Mouse (Mus musculus) limb, embryonic 15.5 days (tissue): ENCODE measurements around the gene Traip. TPM values are rescaled to one million over a fixed set of nuclear protein-coding genes. Genes with fewer than 3 reads are reported as not detected.

Experiments
- ATAC-seq: fragments of 200-750 bp; cut with Nextera tagmentation; 2 replicates; pipeline ENCODE4 v1.8.0; 2017; ENCODE audit warnings: low read depth, moderate TSS enrichment; ENCODE audit not compliant: insufficient number of reproducible peaks, low FRiP score, low TSS enrichment
- H3K27ac ChIP-seq: fragments of 300-500 bp; sonication (generic); 2 replicates; pipeline ENCODE4 v1.5.1; 2015; ENCODE audit warnings: moderate library complexity, mild to moderate bottlenecking, inconsistent platforms
- H3K27me3 ChIP-seq: fragments of 300-500 bp; sonication (generic); 2 replicates; pipeline ENCODE4 v1.6.1; 2015; ENCODE audit warnings: inconsistent platforms
- H3K36me3 ChIP-seq: fragments of 300-500 bp; sonication (generic); 2 replicates; pipeline ENCODE4 v1.6.1; 2015; ENCODE audit warnings: inconsistent platforms
- H3K4me1 ChIP-seq: fragments of 300-500 bp; sonication (generic); 2 replicates; pipeline ENCODE4 v1.6.1; 2015; ENCODE audit warnings: inconsistent platforms
- H3K4me2 ChIP-seq: fragments of 300-500 bp; sonication (generic); 2 replicates; pipeline ENCODE4 v1.6.1; 2015; ENCODE audit warnings: mild to moderate bottlenecking, inconsistent platforms
- H3K4me3 ChIP-seq: fragments of 300-500 bp; sonication (generic); 2 replicates; pipeline ENCODE4 v1.5.1; 2015; ENCODE audit warnings: mild to moderate bottlenecking, inconsistent platforms
- H3K9ac ChIP-seq: fragments of 300-500 bp; sonication (generic); 2 replicates; pipeline ENCODE4 v1.6.1; 2015; ENCODE audit warnings: inconsistent platforms
- H3K9me3 ChIP-seq: fragments of 300-500 bp; sonication (generic); 2 replicates; pipeline ENCODE4 v1.6.1; 2016; ENCODE audit warnings: inconsistent platforms
- WGBS: fragments of 180-500 bp; shearing (Covaris S2); methylation state at CpG from one replicate; pipeline ENCODE4 v1.1.7; 2015; 5-methylcytosine and 5-hydroxymethylcytosine counted together
- polyA plus RNA-seq: library from polyadenylated mRNA; unstranded; fragments of >200 nt; fragmentation: Nextera tagmentation; extraction: Ambion mirVana; gene quantifications from 2 replicates; pipeline ENCODE4 v1.2.1, GENCODE M21; 2015

Gene Traip
- polyA plus RNA-seq, 1 experiment from 2014 or later, result 19.5 TPM

DNA sequence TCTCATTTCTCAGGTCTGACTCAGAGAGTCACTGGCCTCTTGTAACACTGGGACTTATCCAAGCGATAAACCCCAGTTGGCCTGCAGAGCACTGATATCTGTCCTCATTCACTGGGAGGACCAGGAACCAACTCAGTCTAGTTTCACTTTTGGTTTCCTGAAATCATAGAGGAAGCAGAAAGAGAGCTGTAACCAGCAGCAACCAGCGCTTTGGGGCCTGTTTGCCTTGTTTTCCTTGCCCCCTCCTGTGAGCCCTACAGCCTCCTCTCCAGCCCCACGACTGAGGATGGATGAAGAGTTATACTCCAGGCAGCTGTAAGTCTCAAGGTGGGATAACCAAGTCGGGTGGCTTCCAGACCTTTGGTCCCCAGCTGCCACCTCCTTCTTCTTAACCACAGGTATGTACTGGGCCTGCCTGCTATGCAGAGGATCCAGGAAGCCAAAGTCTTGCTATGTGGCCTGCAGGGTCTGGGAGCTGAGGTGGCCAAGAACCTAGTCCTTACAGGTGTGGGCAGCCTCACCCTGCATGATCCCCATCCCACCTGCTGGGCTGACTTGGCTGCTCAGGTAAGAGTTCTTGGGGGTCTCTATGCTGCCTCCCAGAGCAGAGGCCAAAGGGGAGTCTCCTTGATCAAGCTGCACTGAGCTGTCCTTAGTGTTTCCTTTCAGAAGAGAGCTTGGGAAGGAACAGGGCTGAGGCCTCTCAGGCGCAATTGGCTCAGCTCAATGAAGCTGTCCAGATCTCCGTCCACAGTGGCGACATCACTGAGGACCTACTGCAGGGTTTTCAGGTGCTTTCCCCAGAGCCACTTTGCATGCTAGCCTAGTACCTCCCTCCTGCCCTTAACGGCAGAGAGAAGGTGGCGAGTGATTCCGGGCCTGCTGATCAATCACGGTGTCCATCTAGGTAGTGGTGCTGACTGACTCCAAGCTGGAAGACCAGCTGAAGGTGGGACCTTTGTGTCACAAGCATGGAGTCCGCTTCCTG, 25.8 kb downstream of the Traip start, which contains the start of gene Uba7:
TSS of gene Uba7 (plus strand) at position 107 of the 988 bp plus-strand sequence.
- Histone ChIP-seq H3K27ac (peak within 1 kb of the TSS; percentile 60), H3K4me2 (no peak within 1 kb of the TSS), H3K36me3 (peaks cover 5% of the 10 kb centered on the region; the same call in 1 of the 2 replicates), H3K9ac (no peak within 1 kb of the TSS), H3K27me3 (no peaks in the 10 kb centered on the region), H3K4me1 (peaks cover 25% of the 10 kb centered on the region), H3K9me3 (no peaks in the 10 kb centered on the region), H3K4me3 (no peak within 1 kb of the TSS)
- WGBS, result 65% methylated on average over 12 of the region's 12 CpGs
- ATAC-seq, result no peak

DNA sequence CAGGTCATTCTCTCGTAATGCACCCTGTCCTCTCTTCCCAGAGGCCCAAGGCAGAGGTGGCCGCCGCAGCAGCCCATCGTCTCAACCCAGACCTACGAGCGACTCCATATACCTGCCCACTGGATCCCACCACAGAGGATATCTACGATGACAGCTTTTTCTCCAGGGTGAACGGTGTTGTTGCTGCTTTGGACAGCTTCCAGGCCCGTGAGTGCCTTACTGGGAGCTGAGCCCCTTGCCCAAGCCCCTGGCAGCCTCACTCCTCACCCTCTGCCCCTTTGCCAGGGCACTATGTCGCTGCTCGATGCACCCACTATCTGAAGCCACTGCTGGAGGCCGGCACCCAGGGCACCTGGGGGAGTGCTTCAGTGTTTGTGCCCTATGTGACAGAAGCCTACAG, 28.9 kb downstream of the Traip start:
- H3K9ac ChIP-seq, result no peak overlapping the region
- H3K4me2 ChIP-seq, result no peak overlapping the region
- no peak overlapping the region for H3K27ac ChIP-seq
- no peak for ATAC-seq
- peaks cover 56% of the 10 kb centered on the region for H3K4me1 ChIP-seq
- no peaks in the 10 kb centered on the region for H3K27me3 ChIP-seq
- no peaks in the 10 kb centered on the region for H3K9me3 ChIP-seq
- H3K4me3 ChIP-seq, result no peak overlapping the region
- 90% methylated on average over 12 of the region's 12 CpGs for WGBS
- no peaks in the 10 kb centered on the region for H3K36me3 ChIP-seq

DNA sequence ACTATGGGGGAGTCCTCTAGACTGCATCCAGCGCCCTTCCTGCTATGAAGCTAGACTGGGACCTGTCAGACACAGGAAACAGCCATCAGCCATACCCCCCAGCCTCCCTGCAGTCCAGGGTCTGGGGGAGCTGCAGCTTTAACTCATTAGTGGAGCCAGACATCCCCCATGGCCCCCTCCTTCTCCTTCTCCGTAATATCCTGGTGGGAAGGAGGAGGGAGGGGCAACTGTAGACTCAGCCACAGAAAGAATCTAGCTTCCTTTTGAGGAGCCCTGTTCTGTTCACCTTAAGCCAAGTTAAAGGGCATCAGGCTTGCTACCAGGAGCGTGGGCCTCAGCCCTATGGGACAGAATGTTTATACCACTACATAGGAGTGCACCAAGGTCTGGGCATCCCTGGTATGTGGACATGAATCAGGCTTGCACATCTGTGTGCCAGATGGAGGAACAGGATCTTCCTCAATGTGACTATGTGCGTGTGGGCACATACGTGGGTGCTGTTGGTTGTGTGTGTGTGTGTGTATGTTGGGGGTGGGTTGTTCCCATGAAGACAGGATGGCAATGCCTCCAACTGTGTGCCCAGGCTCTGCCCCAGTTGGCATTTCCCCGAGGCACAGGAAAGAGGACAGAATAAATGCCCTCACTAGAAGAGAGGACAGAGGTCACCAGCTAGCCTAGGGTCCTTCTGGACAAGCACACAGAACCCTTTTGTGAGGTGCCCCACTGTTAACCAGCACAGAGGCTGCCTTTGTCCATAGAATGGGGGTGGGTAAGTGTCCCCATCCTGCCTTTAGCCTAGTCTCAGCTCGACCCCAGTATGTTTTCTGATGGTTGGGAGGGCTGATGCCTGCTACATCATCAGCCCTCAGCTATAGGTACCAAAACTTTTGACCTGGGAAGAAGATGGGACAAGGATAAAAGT, 32.0 kb downstream of the Traip start:
- H3K4me3 ChIP-seq, result peak overlapping the region; percentile 70
- peak overlapping the region; percentile 81 for H3K4me2 ChIP-seq
- no peaks in the 10 kb centered on the region for H3K27me3 ChIP-seq
- peak; percentile 38 for ATAC-seq
- H3K9me3 ChIP-seq, result no peaks in the 10 kb centered on the region
- H3K9ac ChIP-seq, result no peak overlapping the region; the same call in 1 of the 2 replicates
- 12% methylated on average over 7 of the region's 7 CpGs for WGBS
- H3K36me3 ChIP-seq, result 0 out of 2 replicates have a peak, but pooled peaks cover 2% of the 10 kb centered on the region
- H3K27ac ChIP-seq, result peak overlapping the region; percentile 99
- peaks cover 59% of the 10 kb centered on the region for H3K4me1 ChIP-seq

DNA sequence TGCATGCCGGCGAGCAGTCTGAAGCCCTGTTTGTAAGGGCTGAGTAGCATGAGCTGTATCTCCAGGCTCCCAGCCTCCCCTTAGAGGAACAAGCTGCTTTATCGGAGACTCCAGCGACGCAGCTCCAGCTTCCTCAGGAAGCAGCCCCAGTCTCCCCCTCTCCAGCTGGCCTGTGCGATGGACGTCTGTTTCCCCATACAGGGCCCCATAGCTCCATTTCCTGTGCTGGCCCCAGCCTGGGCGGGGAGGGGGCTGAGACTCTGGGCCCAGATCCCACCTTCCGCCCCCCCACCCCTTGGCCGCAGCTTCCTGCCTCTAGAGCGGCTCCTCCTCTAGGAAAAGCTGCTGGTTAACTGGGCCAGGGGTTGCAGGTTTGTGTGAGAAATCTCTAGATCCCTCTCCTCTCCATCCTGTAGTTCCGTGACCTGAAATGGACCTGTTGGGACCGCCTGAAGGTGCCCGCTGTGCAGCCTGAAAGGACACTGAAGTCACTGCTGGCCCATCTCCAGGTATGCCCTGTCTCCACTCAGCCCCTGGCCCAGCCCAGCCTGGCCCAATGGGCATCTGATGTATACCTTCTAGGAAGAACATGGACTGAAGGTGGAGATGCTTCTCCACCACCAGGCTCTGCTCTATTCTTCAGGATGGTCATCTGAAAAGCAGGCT, 32.9 kb downstream of the Traip start, which contains the start of gene Gm20661:
TSS of gene Gm20661 (plus strand) at position 378 of the 666 bp plus-strand sequence.
- Histone ChIP-seq H3K27me3 (no peaks in the 10 kb centered on the region), H3K36me3 (0 out of 2 replicates have a peak, but pooled peaks cover 2% of the 10 kb centered on the region), H3K4me2 (peak within 1 kb of the TSS; percentile 81), H3K9me3 (no peaks in the 10 kb centered on the region), H3K4me3 (peak within 1 kb of the TSS; percentile 70), H3K4me1 (peaks cover 67% of the 10 kb centered on the region), H3K9ac (peak within 1 kb of the TSS; percentile 66), H3K27ac (peak within 1 kb of the TSS; percentile 99)
- peak; percentile 81 for ATAC-seq
- 8% methylated on average over 14 of the region's 14 CpGs for WGBS

DNA sequence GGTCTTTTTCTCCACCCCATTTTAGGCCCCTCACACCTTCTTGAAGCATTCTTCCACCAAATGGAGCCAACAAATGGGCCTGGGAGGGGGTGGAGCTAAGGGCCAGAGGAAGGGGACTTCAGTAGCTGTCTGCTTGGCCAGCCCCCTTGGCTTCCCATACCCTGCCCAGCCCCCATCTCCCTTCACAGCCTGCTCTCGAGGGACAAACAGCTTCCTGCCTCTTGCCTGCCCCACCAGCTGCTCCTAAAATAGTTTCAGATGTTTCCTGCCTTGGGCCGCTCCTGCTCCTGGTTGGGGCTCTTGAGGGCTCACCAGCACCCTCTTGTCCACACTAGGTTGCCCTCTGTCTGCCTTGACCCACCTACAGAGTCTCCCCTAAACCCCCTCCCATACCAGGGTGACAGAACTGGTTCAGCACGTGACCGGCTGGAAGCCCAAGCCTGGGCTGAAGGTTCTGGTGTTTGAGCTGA, 33.5 kb downstream of the Traip start:
- peak overlapping the region; percentile 66; the same call in 1 of the 2 replicates for H3K9ac ChIP-seq
- peak overlapping the region; percentile 70 for H3K4me3 ChIP-seq
- peak; percentile 65 for ATAC-seq
- H3K36me3 ChIP-seq, result 0 out of 2 replicates have a peak, but pooled peaks cover 2% of the 10 kb centered on the region
- H3K27me3 ChIP-seq, result no peaks in the 10 kb centered on the region
- H3K9me3 ChIP-seq, result no peaks in the 10 kb centered on the region
- peaks cover 69% of the 10 kb centered on the region for H3K4me1 ChIP-seq
- peak overlapping the region; percentile 81 for H3K4me2 ChIP-seq
- peak overlapping the region; percentile 99 for H3K27ac ChIP-seq
- WGBS, result 6% methylated on average over 4 of the region's 4 CpGs

DNA sequence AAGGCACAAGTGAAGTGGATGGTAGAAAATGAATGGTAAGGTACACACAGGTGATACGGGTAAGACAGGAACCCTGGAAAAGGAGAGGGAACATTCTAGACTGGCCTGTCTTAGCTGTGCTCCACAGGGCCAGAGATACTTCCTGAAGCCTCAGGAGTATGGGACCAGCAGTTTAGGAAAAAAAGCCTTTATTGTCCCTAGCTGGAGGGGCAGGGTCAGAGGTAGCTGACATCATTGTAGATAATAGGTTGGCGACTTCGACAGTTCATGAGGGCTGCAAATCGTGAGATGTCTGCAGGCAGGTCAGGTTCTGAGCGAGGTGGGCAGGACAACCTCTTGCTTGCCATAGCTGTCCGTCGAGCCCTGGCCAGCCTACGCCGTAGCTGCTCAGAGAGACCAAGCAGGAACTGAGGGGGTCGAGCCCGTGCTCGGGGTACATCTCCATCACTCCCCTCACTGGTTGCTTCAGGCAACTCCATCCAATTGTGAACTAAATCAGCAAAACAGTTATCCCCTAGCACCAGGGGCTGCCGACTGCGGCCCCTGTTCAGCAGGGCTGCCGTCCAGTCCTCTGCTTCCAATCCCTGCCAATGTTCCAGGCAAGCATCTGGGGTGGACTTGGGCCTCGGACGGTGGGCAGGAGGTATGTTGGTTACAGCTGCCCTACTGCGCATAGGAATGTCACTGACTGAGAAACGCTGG, 34.3 kb downstream of the Traip start:
- H3K27me3 ChIP-seq, result no peaks in the 10 kb centered on the region
- WGBS, result 19% methylated on average over 19 of the region's 19 CpGs
- H3K9me3 ChIP-seq, result no peaks in the 10 kb centered on the region
- ATAC-seq, result no peak
- H3K4me2 ChIP-seq, result peak overlapping the region; percentile 81
- peaks cover 69% of the 10 kb centered on the region for H3K4me1 ChIP-seq
- H3K36me3 ChIP-seq, result 0 out of 2 replicates have a peak, but pooled peaks cover 2% of the 10 kb centered on the region
- H3K9ac ChIP-seq, result peak overlapping the region; percentile 66
- H3K27ac ChIP-seq, result peak overlapping the region; percentile 99
- H3K4me3 ChIP-seq, result peak overlapping the region; percentile 70

DNA sequence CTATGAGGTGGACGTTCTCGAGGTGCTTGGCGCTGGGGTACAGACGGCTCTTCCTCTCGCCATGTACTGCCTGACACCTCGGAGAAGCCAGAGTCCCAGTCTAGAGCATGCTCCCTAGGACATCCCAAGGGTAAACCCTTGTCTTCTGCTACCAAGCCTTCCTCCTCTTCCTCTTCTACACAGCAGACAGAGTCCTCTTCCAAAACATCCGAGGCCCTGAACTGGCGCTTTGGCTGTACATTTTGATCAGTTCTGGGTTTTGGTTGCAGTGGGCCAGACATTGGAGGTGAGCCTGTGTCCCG, 34.8 kb downstream of the Traip start:
- no peaks in the 10 kb centered on the region for H3K27me3 ChIP-seq
- peaks cover 68% of the 10 kb centered on the region for H3K4me1 ChIP-seq
- H3K9me3 ChIP-seq, result no peaks in the 10 kb centered on the region
- peak overlapping the region; percentile 99 for H3K27ac ChIP-seq
- peak overlapping the region; percentile 70 for H3K4me3 ChIP-seq
- H3K4me2 ChIP-seq, result peak overlapping the region; percentile 81
- no peak for ATAC-seq
- 17% methylated on average over 9 of the region's 9 CpGs for WGBS
- 0 out of 2 replicates have a peak, but pooled peaks cover 2% of the 10 kb centered on the region for H3K36me3 ChIP-seq
- H3K9ac ChIP-seq, result peak overlapping the region; percentile 66

DNA sequence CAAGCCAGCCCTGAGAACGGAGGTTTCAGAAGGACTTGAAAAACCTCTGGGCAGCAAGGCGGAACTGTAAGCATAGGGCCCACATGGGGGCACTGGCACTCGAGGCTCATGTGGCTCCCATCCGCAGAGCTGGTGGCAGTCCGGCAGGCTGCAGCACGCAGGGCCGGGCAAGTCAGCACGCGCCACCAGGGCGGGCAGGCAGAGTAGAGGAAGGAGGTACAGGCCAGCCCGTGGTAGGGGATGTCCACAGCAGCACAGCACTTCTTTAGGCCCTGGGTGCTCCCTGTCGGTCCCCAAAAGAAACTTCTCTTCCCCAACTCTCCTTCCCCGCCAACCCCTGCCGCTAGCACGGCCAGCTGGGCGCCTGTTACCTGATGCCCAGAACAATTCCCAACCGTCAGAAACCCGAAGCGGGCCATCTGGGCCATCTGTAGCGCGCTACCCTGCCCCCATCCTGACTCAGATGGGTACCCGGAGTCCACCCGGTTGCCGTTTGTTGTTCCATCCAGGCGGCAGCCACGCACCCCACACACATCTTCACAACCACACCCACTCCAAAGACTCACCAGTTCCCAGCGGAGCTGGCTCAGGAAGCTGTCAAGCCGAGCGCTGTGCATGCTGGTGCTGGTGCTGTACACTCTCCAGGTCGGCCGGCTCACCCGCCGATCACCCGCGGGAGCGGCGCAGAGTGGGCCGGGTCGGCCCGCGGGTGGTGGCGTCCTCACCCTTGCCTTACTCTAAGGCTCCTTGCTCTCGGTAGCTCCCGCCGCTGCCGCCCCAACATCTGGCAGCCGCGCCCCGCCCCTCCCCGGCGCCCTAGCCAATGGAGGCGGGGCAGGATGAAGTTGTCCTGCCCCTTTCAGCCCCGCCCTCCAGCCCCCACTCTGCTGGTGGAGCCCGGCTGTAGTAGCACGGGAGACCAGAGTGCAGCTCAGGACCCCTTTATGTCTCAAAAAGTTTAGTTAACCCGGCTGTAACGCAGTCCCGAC, 35.5 kb downstream of the Traip start, which contains the start of gene Inka1:
TSS of gene Inka1 (minus strand) at position 749 of the 989 bp plus-strand sequence.
- Histone ChIP-seq H3K27ac (peak within 1 kb of the TSS; percentile 99), H3K4me3 (peak within 1 kb of the TSS; percentile 70), H3K36me3 (0 out of 2 replicates have a peak, but pooled peaks cover 2% of the 10 kb centered on the region), H3K4me2 (peak within 1 kb of the TSS; percentile 81), H3K4me1 (peaks cover 61% of the 10 kb centered on the region), H3K9ac (peak within 1 kb of the TSS; percentile 66), H3K27me3 (no peaks in the 10 kb centered on the region), H3K9me3 (no peaks in the 10 kb centered on the region)
- WGBS, result under 1% methylated on average over 57 of the region's 58 CpGs
- peak; percentile 66 for ATAC-seq

DNA sequence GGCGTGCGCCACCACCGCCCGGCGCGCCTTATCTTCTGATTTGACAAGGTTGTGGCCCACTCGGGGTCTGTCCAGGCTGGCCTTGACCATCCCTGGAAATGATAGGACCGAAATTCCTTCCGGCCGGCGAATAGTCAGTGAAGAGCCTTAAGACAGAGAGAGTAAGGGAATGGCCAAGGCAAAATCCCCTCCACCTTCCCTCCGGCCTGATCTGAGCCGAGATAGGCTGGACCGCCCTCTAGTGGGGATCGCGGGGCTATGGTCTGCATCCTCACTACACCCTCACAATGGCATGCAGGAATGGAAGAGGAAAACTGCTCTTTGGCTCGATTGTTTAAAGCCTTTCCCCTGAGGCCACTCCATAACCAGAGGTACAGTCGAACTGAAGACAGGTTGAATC, 36.4 kb downstream of the Traip start:
- H3K4me3 ChIP-seq, result peak overlapping the region; percentile 70
- peak overlapping the region; percentile 81 for H3K4me2 ChIP-seq
- 0 out of 2 replicates have a peak, but pooled peaks cover 2% of the 10 kb centered on the region for H3K36me3 ChIP-seq
- no peaks in the 10 kb centered on the region for H3K9me3 ChIP-seq
- H3K27me3 ChIP-seq, result no peaks in the 10 kb centered on the region
- H3K4me1 ChIP-seq, result peaks cover 52% of the 10 kb centered on the region
- ATAC-seq, result peak; percentile 36; the same call in 1 of the 2 replicates
- 3% methylated on average over 18 of the region's 18 CpGs for WGBS
- H3K27ac ChIP-seq, result peak overlapping the region; percentile 99
- H3K9ac ChIP-seq, result 0 out of 2 replicates have a peak overlapping the region, but pooled peaks have one; percentile 66
